Mouse (Mus musculus): ENCODE measurements around the gene Heatr9.

The Heatr9 gene

DNA sequence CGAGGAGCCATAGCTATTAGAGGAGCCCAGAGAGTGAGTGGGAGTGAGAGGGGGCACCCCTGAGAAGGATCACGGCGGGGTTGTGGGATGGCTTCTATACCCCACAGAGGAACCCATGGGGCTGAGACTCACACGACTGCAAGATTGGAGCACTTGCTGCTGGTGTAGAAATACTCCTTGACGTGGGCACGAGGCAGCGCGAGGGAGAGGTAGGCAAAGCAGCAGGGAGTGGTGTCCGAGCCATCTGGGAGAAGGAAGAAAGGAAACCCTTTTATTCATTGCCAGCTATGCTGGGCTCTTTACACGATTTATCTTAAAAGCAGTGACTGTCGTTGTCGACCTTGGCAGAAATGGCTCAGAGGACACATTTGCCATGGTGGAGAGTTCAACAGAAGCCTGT is 7.0 kb upstream of the Heatr9 start:
- DNase-seq, result no peak

DNA sequence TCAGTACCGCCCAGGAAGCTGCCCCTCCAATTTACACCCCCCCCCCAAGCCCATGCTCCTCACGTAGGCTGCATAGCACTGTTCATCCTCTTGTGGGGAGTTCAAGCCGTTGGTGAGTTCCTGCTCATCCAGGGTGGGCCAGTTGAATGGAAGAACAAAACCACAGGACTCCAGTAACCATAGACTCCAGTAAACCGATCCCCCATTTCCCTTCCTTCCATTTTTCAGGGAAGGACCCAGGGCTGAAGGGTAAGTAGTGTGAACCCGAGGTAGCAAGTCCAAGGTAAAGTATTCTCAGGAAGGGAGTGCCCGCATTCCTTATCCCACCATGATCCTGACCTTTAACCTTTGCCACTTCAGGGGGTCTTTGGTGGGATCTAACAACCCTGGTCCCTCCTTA is 3.6 kb downstream of the Heatr9 start:
- no peak for DNase-seq

DNA sequence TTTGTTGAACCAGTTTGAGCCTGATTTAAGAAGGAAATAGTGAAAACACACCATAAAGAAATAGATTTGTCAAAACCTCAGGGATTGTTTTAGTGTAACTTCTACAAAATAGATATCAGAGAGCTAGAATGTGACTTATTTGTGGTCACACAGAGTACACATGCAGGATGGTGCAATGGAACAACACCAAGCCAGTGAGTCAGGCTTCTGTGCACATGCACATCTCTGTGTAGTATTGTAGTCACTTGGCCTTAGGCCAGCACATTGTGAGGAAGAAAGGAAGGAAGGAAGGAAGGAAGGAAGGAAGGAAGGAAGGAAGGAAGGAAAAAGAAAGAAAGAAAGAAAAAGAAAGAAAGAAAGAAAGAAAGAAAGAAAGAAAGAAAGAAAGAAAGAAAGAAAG is 4.8 kb downstream of the Heatr9 start:
- DNase-seq, result no peak

GRCm38 (mm10) chr11:83509521-83509920 is 12.5 kb downstream of the Heatr9 start:
- DNase-seq, result no peak

GRCm38 (mm10) chr11:83504308-83504707 is 17.7 kb downstream of the Heatr9 start:
- DNase-seq, result no peak

- no peak for DNase-seq
Measured at GRCm38 (mm10) chr11:83495571-83495970, 26.4 kb downstream of the Heatr9 start.

DNA sequence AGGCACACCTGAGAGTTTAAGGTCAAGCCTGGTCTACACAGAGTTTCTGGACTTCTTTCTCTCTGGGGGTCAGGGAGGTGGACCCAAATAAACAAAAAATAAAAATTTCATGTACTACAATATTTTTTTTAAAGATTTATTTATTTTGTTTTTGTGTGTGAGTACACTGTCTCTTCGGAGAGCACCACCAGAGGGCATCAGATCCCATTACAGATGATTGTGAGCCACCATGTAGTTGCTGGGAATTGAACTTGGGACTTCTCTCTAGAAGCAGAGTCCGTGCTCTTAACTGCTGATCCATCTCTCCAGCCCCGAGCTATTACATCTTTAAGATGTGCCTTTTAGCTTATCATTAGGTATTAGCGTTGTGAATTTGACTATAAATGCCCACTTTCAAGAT is 30.5 kb downstream of the Heatr9 start:
- DNase-seq, result no peak

- DNase-seq, result peak in 1 of 2 experiments; percentile 22
Measured at GRCm38 (mm10) chr11:83473235-83474016, 48.5 kb downstream of the Heatr9 start.

GRCm38 (mm10) chr11:83472324-83473234 is 49.4 kb downstream of the Heatr9 start, which contains the start of gene Taf15:
Taf15 (plus strand) TSS chr11:83473086.
- peak; percentile 97 for DNase-seq

DNA sequence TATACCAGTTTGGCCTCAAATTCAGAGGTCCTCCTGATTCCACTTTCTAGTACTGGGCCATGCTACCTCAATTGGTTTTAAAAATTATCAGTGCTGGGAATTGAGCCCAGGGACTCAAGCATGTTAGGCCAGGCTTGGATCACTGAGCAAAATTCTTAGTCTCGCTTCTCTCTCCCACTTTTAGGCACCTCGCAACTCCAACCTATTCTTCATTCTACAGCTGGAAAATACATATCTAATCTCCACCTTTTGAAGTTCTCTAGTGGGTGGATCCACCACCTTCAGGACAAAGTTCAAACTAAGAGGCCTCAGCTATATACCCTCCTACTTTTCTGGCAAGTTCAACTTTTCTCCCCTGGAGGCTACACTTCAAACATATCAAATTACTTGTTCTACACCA is 50.2 kb downstream of the Heatr9 start:
- DNase-seq, result no peak

- no peak for DNase-seq
Measured at GRCm38 (mm10) chr11:83468765-83469164, 53.2 kb downstream of the Heatr9 start.

DNA sequence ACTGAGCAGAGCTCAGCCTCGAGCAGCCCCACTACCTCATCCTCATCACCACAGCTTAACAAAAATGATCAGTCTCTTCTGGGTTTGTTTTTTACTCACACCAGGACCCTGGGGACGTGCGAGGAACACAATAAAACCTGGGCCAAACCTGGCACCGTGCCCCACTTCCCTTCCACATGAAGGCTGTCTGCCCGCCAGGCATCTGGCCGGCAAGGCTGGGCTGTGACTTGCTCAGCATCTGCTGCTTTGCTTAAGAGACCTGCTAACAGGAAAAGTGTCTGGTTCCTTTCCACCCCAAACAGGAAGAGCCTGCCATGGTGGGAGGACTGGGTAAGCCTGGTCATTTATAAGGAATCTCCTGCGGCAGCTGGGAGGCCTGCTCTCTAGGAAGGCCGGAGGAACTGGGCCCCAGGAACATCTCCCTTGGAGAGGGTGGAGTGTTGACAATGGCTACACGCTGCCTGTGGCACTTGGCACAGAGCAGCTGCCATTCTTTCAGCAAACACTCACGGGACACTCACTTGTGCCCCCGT is 54.8 kb downstream of the Heatr9 start:
- no peak for DNase-seq

DNA sequence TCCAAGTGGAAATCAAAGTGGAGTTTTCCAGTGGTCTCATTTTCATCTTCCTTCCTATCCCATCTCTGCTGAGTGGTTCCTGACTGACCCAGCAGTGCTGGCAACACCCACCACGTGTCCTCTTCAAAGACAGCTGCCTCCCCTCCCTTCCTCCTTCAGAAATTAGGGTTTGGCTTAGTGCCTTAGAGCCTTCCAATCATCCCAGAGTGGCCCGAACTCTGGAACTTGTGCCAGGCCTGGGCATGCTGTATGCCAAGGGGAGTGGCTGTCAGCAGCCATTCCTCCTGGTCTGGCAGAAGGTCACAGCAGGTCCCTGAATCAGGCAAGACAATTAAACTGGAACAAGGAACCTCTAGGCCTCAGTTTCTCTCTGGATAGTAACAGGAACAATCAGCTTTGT is 56.0 kb downstream of the Heatr9 start:
- DNase-seq, result no peak

DNA sequence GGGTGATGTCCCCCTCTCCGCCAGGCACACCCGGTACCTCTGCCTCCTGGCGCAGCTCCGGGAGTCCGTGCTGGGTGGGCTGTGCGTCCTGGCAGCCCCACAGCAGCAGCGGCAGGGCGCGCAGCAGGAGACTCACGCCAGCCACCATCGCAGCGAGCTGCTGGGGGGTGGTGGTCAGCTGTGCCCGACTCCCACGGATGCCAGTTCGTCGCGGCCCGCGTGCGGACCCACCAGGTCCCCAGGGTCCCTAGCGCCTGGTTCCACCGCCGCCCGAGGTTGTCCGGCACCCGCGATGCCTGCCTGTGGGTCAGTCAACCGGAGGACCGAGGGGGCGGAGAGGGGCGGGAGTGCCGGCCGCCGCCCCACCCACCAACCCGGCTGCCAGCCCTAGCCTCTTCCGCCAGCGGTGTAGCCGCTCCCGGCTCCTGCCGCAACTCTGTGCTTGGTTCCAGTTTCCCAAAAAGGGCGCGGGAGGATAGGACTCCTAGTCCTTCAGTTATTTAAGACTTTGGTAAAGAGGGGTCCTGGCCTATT is 59.2 kb downstream of the Heatr9 start, which contains the start of gene Mmp28:
Gene Mmp28, minus strand, starts transcription at position 361 of the 534 bp plus-strand sequence.
- peak; percentile 39 to 55 for DNase-seq

Data from spleen, adult 18-20 months (tissue).